Mouse (Mus musculus): ENCODE measurements around the gene Ccdc146. TPM values are rescaled to one million over a fixed set of nuclear protein-coding genes. Genes with fewer than 3 reads are reported as not detected.
A peak's percentile ranks its signal among the peaks of the same experiment; 100 is the strongest.
"Not testable (repeated sequence)": the region's sequence is repeated elsewhere in the genome, so short reads cannot be mapped to it uniquely, and the experiment has no call there.

The Ccdc146 gene
- polyA plus RNA-seq, 1 experiment from 2014 or later = 0.06 TPM

GRCm38 (mm10) chr5:21358648-21359047, 65.8 kb downstream of the Ccdc146 start:
- no peak overlapping the region for H3K27ac ChIP-seq (ENCODE audit: low read depth)
- no peak for DNase-seq
- H3K4me2 ChIP-seq (ENCODE audit: low read depth, low read length) = no peak overlapping the region
- H3K4me1 ChIP-seq (ENCODE audit: insufficient read depth) = no peaks in the 10 kb centered on the region
- WGBS (ENCODE audit: insufficient replicate concordance) = 71% methylated on average over 3 of the region's 3 CpGs
- no peaks in the 10 kb centered on the region for H3K9me3 ChIP-seq (ENCODE audit: low read length)
- ATAC-seq = no peak
- H3K36me3 ChIP-seq (replicated peaks; ENCODE audit: insufficient read depth, low read length) = no peaks in the 10 kb centered on the region
- no peaks in the 10 kb centered on the region for H3K27me3 ChIP-seq (ENCODE audit: insufficient read depth, low read length)
- H3K9ac ChIP-seq (replicated peaks) = no peak overlapping the region
- TF ChIP-seq CTCF (IDR thresholded peaks at IDR 0.05; ENCODE audit: low read depth) (no peak), EP300 (IDR thresholded peaks at IDR 0.05; ENCODE audit: low read depth) (no peak)
- no peak overlapping the region for H3K4me3 ChIP-seq (ENCODE audit: low read depth, low read length)

- DNase-seq (no peak), ATAC-seq (no peak)
- Histone ChIP-seq H3K9ac (replicated peaks) (no peak overlapping the region), H3K36me3 (replicated peaks; ENCODE audit: insufficient read depth, low read length) (no peaks in the 10 kb centered on the region), H3K4me3 (ENCODE audit: low read depth, low read length) (no peak overlapping the region), H3K9me3 (ENCODE audit: low read length) (no peaks in the 10 kb centered on the region), H3K27ac (ENCODE audit: low read depth) (no peak overlapping the region), H3K4me1 (ENCODE audit: insufficient read depth) (no peaks in the 10 kb centered on the region), H3K4me2 (ENCODE audit: low read depth, low read length) (no peak overlapping the region), H3K27me3 (ENCODE audit: insufficient read depth, low read length) (no peaks in the 10 kb centered on the region)
- TF ChIP-seq CTCF (IDR thresholded peaks at IDR 0.05; ENCODE audit: low read depth) = no peak
- no peak for TF ChIP-seq EP300 (IDR thresholded peaks at IDR 0.05; ENCODE audit: low read depth)
Measured at GRCm38 (mm10) chr5:21351678-21352077, 72.8 kb downstream of the Ccdc146 start.

GRCm38 (mm10) chr5:21348366-21348765, 76.1 kb downstream of the Ccdc146 start:
- no peak for ATAC-seq
- H3K4me1 ChIP-seq (ENCODE audit: insufficient read depth) = no peaks in the 10 kb centered on the region
- DNase-seq = no peak
- H3K9me3 ChIP-seq (ENCODE audit: low read length) = no peaks in the 10 kb centered on the region
- no peak overlapping the region for H3K4me3 ChIP-seq (ENCODE audit: low read depth, low read length)
- no peak for TF ChIP-seq CTCF (IDR thresholded peaks at IDR 0.05; ENCODE audit: low read depth)
- no peak for TF ChIP-seq EP300 (IDR thresholded peaks at IDR 0.05; ENCODE audit: low read depth)
- H3K36me3 ChIP-seq (replicated peaks; ENCODE audit: insufficient read depth, low read length) = no peaks in the 10 kb centered on the region
- no peak overlapping the region for H3K27ac ChIP-seq (ENCODE audit: low read depth)
- no peaks in the 10 kb centered on the region for H3K27me3 ChIP-seq (ENCODE audit: insufficient read depth, low read length)
- no peak overlapping the region for H3K9ac ChIP-seq (replicated peaks)
- no peak overlapping the region for H3K4me2 ChIP-seq (ENCODE audit: low read depth, low read length)
- WGBS (ENCODE audit: insufficient replicate concordance) = 78% methylated on average over 7 of the region's 7 CpGs

- not testable (repeated sequence) for H3K36me3 ChIP-seq (replicated peaks; ENCODE audit: insufficient read depth, low read length); H3K4me1 ChIP-seq (ENCODE audit: insufficient read depth); H3K4me3 ChIP-seq (ENCODE audit: low read depth, low read length); H3K9me3 ChIP-seq (ENCODE audit: low read length); H3K27me3 ChIP-seq (ENCODE audit: insufficient read depth, low read length); H3K27ac ChIP-seq (ENCODE audit: low read depth); H3K9ac ChIP-seq (replicated peaks); H3K4me2 ChIP-seq (ENCODE audit: low read depth, low read length); DNase-seq; ATAC-seq
Measured at GRCm38 (mm10) chr5:21342265-21342664, 82.2 kb downstream of the Ccdc146 start.

GRCm38 (mm10) chr5:21332119-21332518, 92.4 kb downstream of the Ccdc146 start:
- no peak for DNase-seq
- H3K9ac ChIP-seq (replicated peaks) = no peak overlapping the region
- no peaks in the 10 kb centered on the region for H3K36me3 ChIP-seq (replicated peaks; ENCODE audit: insufficient read depth, low read length)
- WGBS (ENCODE audit: insufficient replicate concordance) = 36% methylated on average over 1 of the region's 1 CpGs
- no peaks in the 10 kb centered on the region for H3K27me3 ChIP-seq (ENCODE audit: insufficient read depth, low read length)
- ATAC-seq = peak; percentile 33; the same call in 1 of the 2 replicates
- no peak overlapping the region for H3K27ac ChIP-seq (ENCODE audit: low read depth)
- H3K4me3 ChIP-seq (ENCODE audit: low read depth, low read length) = no peak overlapping the region
- no peaks in the 10 kb centered on the region for H3K9me3 ChIP-seq (ENCODE audit: low read length)
- peaks cover 4% of the 10 kb centered on the region; the same call in 1 of the 2 replicates for H3K4me1 ChIP-seq (ENCODE audit: insufficient read depth)
- no peak for TF ChIP-seq CTCF (IDR thresholded peaks at IDR 0.05; ENCODE audit: low read depth)
- no peak for TF ChIP-seq EP300 (IDR thresholded peaks at IDR 0.05; ENCODE audit: low read depth)
- no peak overlapping the region for H3K4me2 ChIP-seq (ENCODE audit: low read depth, low read length)

GRCm38 (mm10) chr5:21331656-21332055, 92.8 kb downstream of the Ccdc146 start:
- Histone ChIP-seq H3K4me3 (ENCODE audit: low read depth, low read length) (no peak overlapping the region), H3K9me3 (ENCODE audit: low read length) (no peaks in the 10 kb centered on the region), H3K27me3 (ENCODE audit: insufficient read depth, low read length) (no peaks in the 10 kb centered on the region), H3K9ac (replicated peaks) (no peak overlapping the region), H3K4me1 (ENCODE audit: insufficient read depth) (peaks cover 4% of the 10 kb centered on the region; the same call in 1 of the 2 replicates), H3K27ac (ENCODE audit: low read depth) (no peak overlapping the region), H3K4me2 (ENCODE audit: low read depth, low read length) (no peak overlapping the region), H3K36me3 (replicated peaks; ENCODE audit: insufficient read depth, low read length) (no peaks in the 10 kb centered on the region)
- WGBS (ENCODE audit: insufficient replicate concordance) = 56% methylated on average over 5 of the region's 5 CpGs
- ATAC-seq (no peak), DNase-seq (no peak)
- no peak for TF ChIP-seq EP300 (IDR thresholded peaks at IDR 0.05; ENCODE audit: low read depth)
- no peak for TF ChIP-seq CTCF (IDR thresholded peaks at IDR 0.05; ENCODE audit: low read depth)

All from liver, postnatal 0 days (tissue).